Mouse (Mus musculus): ENCODE data around the gene Plbd2. TPM values are rescaled to one million over a fixed set of nuclear protein-coding genes. Genes with fewer than 3 reads are reported as not detected.
A peak's percentile ranks its signal among the peaks of the same experiment; 100 is the strongest.

Gene Plbd2
- total and polyA plus RNA-seq, 2 experiments from 2014 or later, result 38.3 to 47.2 TPM

DNA sequence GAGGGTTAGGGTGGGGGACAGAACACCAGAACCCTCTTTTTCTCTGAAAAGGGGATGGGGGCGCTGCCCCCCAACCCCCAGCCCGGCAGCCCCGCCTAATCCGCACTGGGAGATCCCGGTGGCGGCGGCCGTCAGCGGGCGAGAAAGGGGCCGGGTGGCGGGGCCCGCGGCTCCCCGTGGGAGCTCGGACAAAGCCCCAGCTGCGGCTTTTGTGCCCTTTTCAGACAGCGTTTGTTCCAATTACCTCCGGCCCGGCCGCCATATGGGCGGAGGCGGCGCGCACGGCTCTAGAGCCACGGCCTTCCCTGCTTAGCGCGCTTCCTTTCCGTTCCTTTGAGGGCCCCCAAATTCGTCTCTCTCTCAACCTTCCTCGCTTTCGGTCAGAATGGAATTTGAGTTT, 65.4 kb downstream of the Plbd2 start:
- 1% methylated on average over 33 of the region's 33 CpGs for WGBS
- H3K27ac ChIP-seq (ENCODE audit: low read depth), result no peak overlapping the region
- peak overlapping the region; percentile 29 for H3K4me3 ChIP-seq (ENCODE audit: low read depth, low read length)
- peaks cover 84% of the 10 kb centered on the region for H3K27me3 ChIP-seq (ENCODE audit: control insufficient read depth, insufficient read depth, low read length)
- H3K9ac ChIP-seq (replicated peaks; ENCODE audit: low read depth, low read length), result no peak overlapping the region
- no peak for DNase-seq (ENCODE audit: low spot score)
- no peak for ATAC-seq (ENCODE audit: insufficient read depth, low read depth)
- no peaks in the 10 kb centered on the region for H3K9me3 ChIP-seq (replicated peaks; ENCODE audit: control insufficient read depth, low read length)
- TF ChIP-seq EP300 (IDR thresholded peaks at IDR 0.05; ENCODE audit: low read depth), result no peak
- no peak for TF ChIP-seq CTCF (IDR thresholded peaks at IDR 0.05; ENCODE audit: low read depth)
- H3K4me2 ChIP-seq (ENCODE audit: low read depth, low read length), result peak overlapping the region; percentile 31; the same call in 1 of the 2 replicates
- H3K4me1 ChIP-seq (ENCODE audit: control insufficient read depth, insufficient read depth), result peaks cover 8% of the 10 kb centered on the region
- H3K36me3 ChIP-seq (replicated peaks; ENCODE audit: control insufficient read depth, insufficient read depth, low read length), result no peaks in the 10 kb centered on the region

DNA sequence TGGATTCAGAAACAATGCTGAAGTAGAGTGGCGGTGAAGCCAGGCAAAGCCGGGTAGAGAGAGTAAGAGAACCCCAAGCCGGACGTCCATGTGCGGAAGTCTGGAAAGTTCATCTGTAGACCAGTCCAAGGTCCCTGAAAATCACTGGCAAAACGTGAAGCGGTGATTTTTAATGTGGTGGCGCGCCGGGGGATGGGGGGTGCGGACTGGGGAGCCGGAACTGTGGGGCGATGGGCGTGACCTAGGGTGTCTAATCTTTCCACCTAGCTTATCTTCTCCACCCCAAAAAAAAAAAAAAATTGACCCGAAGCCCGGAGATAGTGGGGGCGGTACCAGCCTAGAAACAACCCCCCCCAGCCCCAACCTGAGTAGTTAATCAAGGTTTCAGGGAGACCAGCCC, 65.9 kb downstream of the Plbd2 start:
- 3% methylated on average over 17 of the region's 17 CpGs for WGBS

DNA sequence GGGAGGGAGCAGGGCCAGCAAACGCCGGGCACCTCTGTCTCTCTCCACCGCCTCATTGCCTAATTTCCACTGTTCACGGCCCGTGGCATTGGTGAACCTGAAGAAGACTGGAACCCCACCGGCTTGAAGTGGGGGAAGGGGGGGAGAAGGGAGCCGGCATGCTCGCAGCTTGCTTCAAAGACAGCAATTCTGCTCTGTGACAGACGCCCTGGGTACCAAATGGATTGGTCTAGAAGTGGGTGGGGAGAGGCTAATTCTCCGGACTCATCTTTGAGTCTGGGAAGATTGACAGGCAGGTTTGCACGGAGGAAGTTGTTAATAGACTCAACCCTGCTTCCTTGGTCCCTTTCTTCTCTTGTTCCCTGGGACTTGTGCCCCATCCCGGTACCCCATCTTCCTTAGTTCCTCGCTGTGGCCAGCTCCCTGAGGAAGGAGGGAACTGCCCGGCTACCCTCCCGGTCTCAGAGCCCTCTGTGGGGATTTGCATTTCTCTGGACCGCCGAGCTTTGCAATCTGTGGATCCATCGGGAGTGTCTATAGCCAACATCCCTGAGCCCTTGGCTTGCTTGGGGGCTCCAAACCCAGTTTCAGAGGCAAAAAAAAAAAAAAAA, 66.4 kb downstream of the Plbd2 start:
- no peak overlapping the region for H3K4me3 ChIP-seq (ENCODE audit: low read depth, low read length)

More for the DNA sequence above, 65.9 kb downstream of the Plbd2 start:
- Histone ChIP-seq H3K4me3 (ENCODE audit: low read depth, low read length) (peak overlapping the region; percentile 29), H3K4me1 (ENCODE audit: control insufficient read depth, insufficient read depth) (peaks cover 8% of the 10 kb centered on the region), H3K27ac (ENCODE audit: low read depth) (no peak overlapping the region), H3K27me3 (ENCODE audit: control insufficient read depth, insufficient read depth, low read length) (peaks cover 89% of the 10 kb centered on the region), H3K9ac (replicated peaks; ENCODE audit: low read depth, low read length) (no peak overlapping the region), H3K4me2 (ENCODE audit: low read depth, low read length) (peak overlapping the region; percentile 31; the same call in 1 of the 2 replicates), H3K36me3 (replicated peaks; ENCODE audit: control insufficient read depth, insufficient read depth, low read length) (no peaks in the 10 kb centered on the region), H3K9me3 (replicated peaks; ENCODE audit: control insufficient read depth, low read length) (no peaks in the 10 kb centered on the region)
- TF ChIP-seq EP300 (IDR thresholded peaks at IDR 0.05; ENCODE audit: low read depth) (no peak), CTCF (IDR thresholded peaks at IDR 0.05; ENCODE audit: low read depth) (no peak)
- no peak for DNase-seq (ENCODE audit: low spot score)
- ATAC-seq (ENCODE audit: insufficient read depth, low read depth), result no peak

GRCm38 (mm10) chr5:120435731-120436501, 67.5 kb downstream of the Plbd2 start:
- Histone ChIP-seq H3K9me3 (replicated peaks; ENCODE audit: control insufficient read depth, low read length) (no peaks in the 10 kb centered on the region), H3K4me3 (ENCODE audit: low read depth, low read length) (peak overlapping the region; percentile 49), H3K27ac (ENCODE audit: low read depth) (no peak overlapping the region), H3K4me2 (ENCODE audit: low read depth, low read length) (peak overlapping the region; percentile 65), H3K36me3 (replicated peaks; ENCODE audit: control insufficient read depth, insufficient read depth, low read length) (no peaks in the 10 kb centered on the region), H3K27me3 (ENCODE audit: control insufficient read depth, insufficient read depth, low read length) (peaks cover 99% of the 10 kb centered on the region), H3K9ac (replicated peaks; ENCODE audit: low read depth, low read length) (no peak overlapping the region), H3K4me1 (ENCODE audit: control insufficient read depth, insufficient read depth) (peaks cover 8% of the 10 kb centered on the region)
- ATAC-seq (ENCODE audit: insufficient read depth, low read depth) (no peak), DNase-seq (ENCODE audit: low spot score) (no peak)
- under 1% methylated on average over 47 of the region's 47 CpGs for WGBS
- TF ChIP-seq EP300 (IDR thresholded peaks at IDR 0.05; ENCODE audit: low read depth) (no peak), CTCF (IDR thresholded peaks at IDR 0.05; ENCODE audit: low read depth) (no peak)

More for the DNA sequence above, 66.4 kb downstream of the Plbd2 start:
- Histone ChIP-seq H3K36me3 (replicated peaks; ENCODE audit: control insufficient read depth, insufficient read depth, low read length) (no peaks in the 10 kb centered on the region), H3K9me3 (replicated peaks; ENCODE audit: control insufficient read depth, low read length) (no peaks in the 10 kb centered on the region), H3K4me1 (ENCODE audit: control insufficient read depth, insufficient read depth) (peaks cover 8% of the 10 kb centered on the region), H3K27me3 (ENCODE audit: control insufficient read depth, insufficient read depth, low read length) (peaks cover 94% of the 10 kb centered on the region), H3K9ac (replicated peaks; ENCODE audit: low read depth, low read length) (no peak overlapping the region), H3K27ac (ENCODE audit: low read depth) (no peak overlapping the region), H3K4me2 (ENCODE audit: low read depth, low read length) (no peak overlapping the region)
- no peak for ATAC-seq (ENCODE audit: insufficient read depth, low read depth)
- no peak for DNase-seq (ENCODE audit: low spot score)
- 0% methylated on average over 18 of the region's 18 CpGs for WGBS
- TF ChIP-seq CTCF (IDR thresholded peaks at IDR 0.05; ENCODE audit: low read depth) (no peak), EP300 (IDR thresholded peaks at IDR 0.05; ENCODE audit: low read depth) (no peak)

DNA sequence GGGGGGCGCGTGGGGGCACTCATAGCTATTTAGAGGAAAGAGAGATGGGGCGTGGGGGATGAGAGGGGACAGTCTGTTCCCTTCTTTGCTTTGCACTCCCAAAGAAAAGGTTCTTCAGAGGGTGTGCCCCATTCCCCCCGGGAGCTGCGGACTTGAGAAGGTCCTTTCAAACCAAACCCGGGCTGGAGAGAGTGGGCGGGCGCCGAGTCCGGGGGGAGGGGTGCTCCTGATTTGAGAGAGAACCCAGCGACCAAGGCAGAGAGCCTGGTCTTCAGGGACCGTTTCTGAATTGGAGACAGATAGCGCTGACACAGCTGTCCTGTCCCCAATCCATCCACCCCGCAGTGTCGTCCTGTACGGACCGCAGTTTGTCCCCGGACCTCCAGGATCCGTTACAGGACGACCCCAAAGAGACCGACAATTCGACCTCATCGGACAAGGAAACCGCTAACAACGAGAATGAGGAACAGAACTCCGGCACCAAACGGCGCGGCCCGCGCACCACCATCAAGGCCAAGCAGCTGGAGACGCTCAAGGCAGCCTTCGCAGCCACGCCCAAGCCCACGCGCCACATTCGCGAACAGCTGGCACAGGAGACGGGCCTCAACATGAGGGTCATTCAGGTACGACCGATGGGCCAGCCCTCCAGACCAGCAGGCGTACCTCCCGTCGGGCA, 68.3 kb downstream of the Plbd2 start:
- Histone ChIP-seq H3K27ac (ENCODE audit: low read depth) (no peak overlapping the region), H3K9ac (replicated peaks; ENCODE audit: low read depth, low read length) (no peak overlapping the region), H3K4me3 (ENCODE audit: low read depth, low read length) (no peak overlapping the region), H3K9me3 (replicated peaks; ENCODE audit: control insufficient read depth, low read length) (no peaks in the 10 kb centered on the region), H3K4me1 (ENCODE audit: control insufficient read depth, insufficient read depth) (peaks cover 6% of the 10 kb centered on the region), H3K4me2 (ENCODE audit: low read depth, low read length) (no peak overlapping the region), H3K27me3 (ENCODE audit: control insufficient read depth, insufficient read depth, low read length) (peaks cover 99% of the 10 kb centered on the region), H3K36me3 (replicated peaks; ENCODE audit: control insufficient read depth, insufficient read depth, low read length) (no peaks in the 10 kb centered on the region)
- no peak for DNase-seq (ENCODE audit: low spot score)
- WGBS, result 1% methylated on average over 44 of the region's 44 CpGs
- TF ChIP-seq CTCF (IDR thresholded peaks at IDR 0.05; ENCODE audit: low read depth), result no peak
- ATAC-seq (ENCODE audit: insufficient read depth, low read depth), result no peak
